Mouse (Mus musculus) CD4-positive, CD25-positive, alpha-beta regulatory T cell (primary cell): Measurements from ENCODE around the gene Baz2a. TPM values are rescaled to one million over a fixed set of nuclear protein-coding genes. Genes with fewer than 3 reads are reported as not detected.

Source experiments
- polyA plus RNA-seq: library from polyadenylated mRNA; unstranded; fragments of 100-300 nt; shearing (Covaris generic); gene quantifications from one replicate; pipeline ENCODE4 v1.2.1, GENCODE M21; 2017

Baz2a gene
- 73.2 TPM for polyA plus RNA-seq

GRCm38 (mm10) chr10:128091564-128092505, at the start of gene Baz2a:
Baz2a (plus strand) TSS chr10:128091577.

GRCm38 (mm10) chr10:128058601-128059151, 32.7 kb upstream of the Baz2a start, which contains the start of gene Ptges3:
Ptges3 (plus strand) TSS chr10:128058954.

GRCm38 (mm10) chr10:128082880-128083421, 8.4 kb upstream of the Baz2a start, which contains the start of gene Atp5b:
Atp5b (plus strand) TSS chr10:128083273.

Other genes starting within 250 kb of the Baz2a start
- not detected for gene Rdh19, start 241.6 kb upstream of the Baz2a start, polyA plus RNA-seq
- gene Rdh16f2, start 225.1 kb upstream of the Baz2a start, polyA plus RNA-seq: not detected
- not detected for gene Rdh7, start 202.8 kb upstream of the Baz2a start, polyA plus RNA-seq
- gene Sdr9c7, start 193.1 kb upstream of the Baz2a start, polyA plus RNA-seq: not detected
- not detected for gene Hsd17b6, start 84.0 kb upstream of the Baz2a start, polyA plus RNA-seq
- gene Prim1, start 76.4 kb upstream of the Baz2a start, polyA plus RNA-seq: 16.1 TPM
- gene Naca, start 56.0 kb upstream of the Baz2a start, polyA plus RNA-seq: 553 TPM
- 129 TPM for gene Ptges3, start 32.6 kb upstream of the Baz2a start, polyA plus RNA-seq
- 1,208 TPM for gene Atp5b, start 8.3 kb upstream of the Baz2a start, polyA plus RNA-seq
- 29.8 TPM for gene Rbms2, start 88.7 kb downstream of the Baz2a start, polyA plus RNA-seq
- 0.59 TPM for gene Gls2, start 102.9 kb downstream of the Baz2a start, polyA plus RNA-seq
- gene Spryd4, start 120.2 kb downstream of the Baz2a start, polyA plus RNA-seq: 15.2 TPM
- not detected for gene Mip, start 134.3 kb downstream of the Baz2a start, polyA plus RNA-seq
- 26.8 TPM for gene Timeless, start 140.5 kb downstream of the Baz2a start, polyA plus RNA-seq
- gene Apon, start 162.5 kb downstream of the Baz2a start, polyA plus RNA-seq: 0.17 TPM
- not detected for gene Apof, start 177.1 kb downstream of the Baz2a start, polyA plus RNA-seq
- gene Stat2, start 179.0 kb downstream of the Baz2a start, polyA plus RNA-seq: 78.3 TPM
- not detected for gene Il23a, start 207.2 kb downstream of the Baz2a start, polyA plus RNA-seq
- gene Pan2, start 211.8 kb downstream of the Baz2a start, polyA plus RNA-seq: 45.7 TPM
- gene Cnpy2, start 230.9 kb downstream of the Baz2a start, polyA plus RNA-seq: 121 TPM
- 164 TPM for gene Cs, start 246.2 kb downstream of the Baz2a start, polyA plus RNA-seq